In genomic region chr10:8756604-8757354, GRCm38 (mm10) we compare ENCODE assay signal across 9 mouse cellular contexts.
DNase-seq lines count a peak whose midpoint lies in the region; ATAC-seq and TF ChIP-seq lines count a peak whose summit lies in the region.
"Had no signal": no experiment of that assay in that cellular context is flagged by ENCODE, and none has a peak within 500 bp of the region (broad histone marks: within the 10 kb centered on the region; RNA-seq: fewer than 3 reads in every experiment).

No protein-coding gene starts in this region.

- H3K9ac ChIP-seq in midbrain, embryonic 15.5 days, result 0 out of 2 replicates have a peak overlapping the region, but pooled peaks have one; percentile 9
- H3K9ac ChIP-seq: liver, embryonic 14.5 days had no signal

- no peak for TF ChIP-seq CTCF in kidney, adult 2 months (conservative IDR thresholded peaks at IDR 0.05; ENCODE audit: insufficient read depth, insufficient read length, low read depth, low read length)

- H3K27ac ChIP-seq in kidney, adult 2 months (ENCODE audit: insufficient read depth, low read depth, low read length), result peak overlapping the region; percentile 6; the same call in 1 of the 2 replicates
- peak overlapping the region; percentile 78 for H3K27ac ChIP-seq in embryonic facial prominence, embryonic 10.5 days (replicated peaks)
- peak overlapping the region; percentile 70 for H3K27ac ChIP-seq in midbrain, embryonic 15.5 days
- H3K27ac ChIP-seq: liver, embryonic 14.5 days had no signal

- no peaks in the 10 kb centered on the region for H3K36me3 ChIP-seq in kidney, adult 2 months (ENCODE audit: control insufficient read depth, insufficient read depth, low read length)
- peaks cover 27% of the 10 kb centered on the region for H3K36me3 ChIP-seq in embryonic facial prominence, embryonic 10.5 days (replicated peaks)
- no peaks in the 10 kb centered on the region for H3K36me3 ChIP-seq in midbrain, embryonic 15.5 days (replicated peaks)

- H3K27me3 ChIP-seq in kidney, adult 2 months (replicated peaks; ENCODE audit: control insufficient read depth, insufficient read depth, low read length), result no peaks in the 10 kb centered on the region
- H3K27me3 ChIP-seq in embryonic facial prominence, embryonic 10.5 days (replicated peaks; ENCODE audit: low read depth, poor library complexity, severe bottlenecking), result no peaks in the 10 kb centered on the region
- H3K27me3 ChIP-seq in midbrain, embryonic 15.5 days (replicated peaks), result no peaks in the 10 kb centered on the region

- DNase-seq in kidney, adult 2 months, result peak; percentile 18
- DNase-seq in kidney, postnatal 25 days, result no peak
- DNase-seq in embryonic facial prominence, embryonic 10.5 days (ENCODE audit: low spot score), result no peak
- DNase-seq in heart, postnatal 10 days, result peak; percentile 57 to 62
- no peak for DNase-seq in embryo, embryonic 11 days
- DNase-seq in thymus, postnatal 36 days, result no peak

- 57% methylated on average over 11 of the region's 11 CpGs for WGBS in kidney, adult 2 months
- WGBS in embryonic facial prominence, embryonic 10.5 days, result 67% methylated on average over 11 of the region's 11 CpGs
- WGBS in midbrain, embryonic 15.5 days, result 59% methylated on average over 11 of the region's 11 CpGs

- H3K4me3 ChIP-seq in kidney, adult 2 months (ENCODE audit: insufficient read depth, low read depth, low read length), result no peak overlapping the region
- peak overlapping the region; percentile 43; the same call in 1 of the 2 replicates for H3K4me3 ChIP-seq in embryonic facial prominence, embryonic 10.5 days
- H3K4me3 ChIP-seq in midbrain, embryonic 15.5 days, result peak overlapping the region; percentile 28

- 0 out of 2 replicates have a peak, but pooled peaks cover 2% of the 10 kb centered on the region for H3K4me1 ChIP-seq in kidney, adult 2 months (ENCODE audit: control insufficient read depth, insufficient read depth, low read length)
- H3K4me1 ChIP-seq in embryonic facial prominence, embryonic 10.5 days, result peaks cover 53% of the 10 kb centered on the region
- peaks cover 35% of the 10 kb centered on the region for H3K4me1 ChIP-seq in midbrain, embryonic 15.5 days

- ATAC-seq in midbrain, embryonic 15.5 days (replicated peaks), result 0 out of 2 replicates have a peak, but pooled peaks have one; percentile 1
- no peak for ATAC-seq in erythroid progenitor cell, adult 5-6 weeks (replicated peaks; ENCODE audit: low FRiP score, poor library complexity, severe bottlenecking)

- peak overlapping the region; percentile 50 for H3K4me2 ChIP-seq in midbrain, embryonic 15.5 days

- no peak for TF ChIP-seq POLR2A in kidney, adult 2 months (IDR thresholded peaks at IDR 0.05; ENCODE audit: low read depth, low read length)

- no peaks in the 10 kb centered on the region for H3K9me3 ChIP-seq in embryonic facial prominence, embryonic 10.5 days
- H3K9me3 ChIP-seq in midbrain, embryonic 15.5 days, result no peaks in the 10 kb centered on the region

- intact Hi-C loops in heart, postnatal 10 days (cut with DNase I), result no loop called here

Comparison
In these comparisons a context has a peak if more than half of its experiments do, and no peak if none do; other contexts are left out.
1. DNase-seq: peak in kidney, adult 2 months (single experiment) and heart, postnatal 10 days (2 of 2); none in kidney, postnatal 25 days (0 of 2), embryonic facial prominence, embryonic 10.5 days (single experiment), embryo, embryonic 11 days (single experiment) and thymus, postnatal 36 days (0 of 2).
2. H3K27ac ChIP-seq: peak in every context shown above with its lines; median percentile 78 in embryonic facial prominence, embryonic 10.5 days; 70 in midbrain, embryonic 15.5 days; 6 in kidney, adult 2 months.